Mouse (Mus musculus) heart, postnatal 0 days (tissue): ENCODE results near the gene Art4.

Source experiments
- CTCF ChIP-seq: IDR thresholded peaks from 2 replicates; pipeline ENCODE4 v1.5.1; 2016; ENCODE audit warnings: antibody characterized with exemption, control low read depth, low read depth
- EP300 ChIP-seq: IDR thresholded peaks from 2 replicates; pipeline ENCODE4 v1.6.1; 2016; ENCODE audit warnings: antibody characterized with exemption, low read depth

DNA sequence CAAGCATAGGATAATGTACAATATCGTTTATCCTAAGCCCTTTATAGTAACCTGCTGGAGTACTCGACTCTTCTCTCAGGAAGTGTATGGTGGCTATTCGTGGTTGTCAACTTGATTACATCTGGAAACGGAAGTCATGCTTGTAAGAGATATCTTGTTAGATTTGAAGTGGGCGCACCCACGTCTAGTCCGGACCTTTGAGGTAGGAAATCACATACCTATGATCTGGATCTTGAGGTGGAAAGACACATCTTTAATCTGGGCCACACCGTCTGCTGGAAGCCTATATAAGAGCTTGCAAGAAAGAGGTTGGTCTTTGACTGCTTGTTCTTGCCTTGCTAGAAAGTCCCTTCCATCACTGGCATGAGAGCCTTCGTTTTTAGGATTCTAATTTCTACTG lies 45.0 kb upstream of the Art4 start:
- TF ChIP-seq EP300 (no peak), CTCF (no peak)
